Mouse (Mus musculus) frontal cortex, postnatal 25 days (tissue): ENCODE results near the gene Lbp.

ENCODE experiments used
- DNase-seq, 2 experiments: peaks; one replicate each; pipeline ENCODE4 v3.0.0; 2022; ENCODE audit warnings: low spot score in 2 of 2

Lbp gene

DNA sequence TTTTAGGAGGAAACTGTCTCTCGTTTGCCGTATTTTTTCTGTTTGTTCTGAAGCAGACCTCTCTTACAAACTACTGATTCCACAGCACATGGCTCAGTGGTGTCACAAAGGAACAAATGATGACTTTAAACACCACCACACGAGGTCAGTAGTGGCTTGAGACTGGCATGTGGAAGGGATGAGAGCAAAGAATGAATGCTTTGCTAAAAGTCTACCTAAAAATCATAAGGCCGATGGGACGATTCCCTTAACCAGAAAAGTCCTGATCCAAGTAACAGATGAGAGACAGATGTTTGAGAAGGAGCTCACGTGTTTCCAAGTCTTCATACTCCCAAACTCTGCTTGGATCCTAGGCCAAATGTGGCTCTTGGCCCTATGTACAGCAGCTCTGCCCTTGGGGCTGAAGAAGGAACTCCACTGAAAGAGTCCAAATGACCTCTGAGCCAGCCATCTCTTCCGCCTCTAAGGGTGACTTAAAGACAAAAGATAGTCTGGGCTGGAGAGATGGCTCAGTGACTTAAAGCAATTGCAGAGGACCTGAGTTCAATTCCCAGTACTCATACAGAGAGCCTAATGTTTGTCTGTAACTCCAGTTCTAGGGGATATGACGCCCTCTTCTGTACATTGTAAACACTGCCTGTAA lies 55.5 kb downstream of the Lbp start:
- no peak for DNase-seq

DNA sequence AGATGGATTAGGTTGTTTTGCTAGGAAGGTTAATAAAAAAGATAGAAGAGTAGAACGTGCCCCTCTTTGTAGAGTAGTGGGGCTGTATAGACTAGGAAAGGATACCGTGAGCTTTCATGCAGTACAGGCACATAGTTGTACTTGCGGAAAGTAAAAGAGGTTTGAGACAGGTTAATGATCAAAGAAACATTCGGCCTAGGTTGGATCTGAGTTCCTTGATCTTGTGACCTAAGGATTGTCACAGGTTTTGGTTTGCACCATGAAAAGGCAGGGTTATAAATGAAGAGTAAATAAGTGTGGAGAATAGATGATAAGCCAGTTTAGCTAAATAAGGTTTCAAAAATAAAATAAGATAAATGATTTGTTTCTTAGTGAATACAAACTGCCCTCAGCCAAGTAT lies 57.9 kb downstream of the Lbp start:
- DNase-seq, result no peak

DNA sequence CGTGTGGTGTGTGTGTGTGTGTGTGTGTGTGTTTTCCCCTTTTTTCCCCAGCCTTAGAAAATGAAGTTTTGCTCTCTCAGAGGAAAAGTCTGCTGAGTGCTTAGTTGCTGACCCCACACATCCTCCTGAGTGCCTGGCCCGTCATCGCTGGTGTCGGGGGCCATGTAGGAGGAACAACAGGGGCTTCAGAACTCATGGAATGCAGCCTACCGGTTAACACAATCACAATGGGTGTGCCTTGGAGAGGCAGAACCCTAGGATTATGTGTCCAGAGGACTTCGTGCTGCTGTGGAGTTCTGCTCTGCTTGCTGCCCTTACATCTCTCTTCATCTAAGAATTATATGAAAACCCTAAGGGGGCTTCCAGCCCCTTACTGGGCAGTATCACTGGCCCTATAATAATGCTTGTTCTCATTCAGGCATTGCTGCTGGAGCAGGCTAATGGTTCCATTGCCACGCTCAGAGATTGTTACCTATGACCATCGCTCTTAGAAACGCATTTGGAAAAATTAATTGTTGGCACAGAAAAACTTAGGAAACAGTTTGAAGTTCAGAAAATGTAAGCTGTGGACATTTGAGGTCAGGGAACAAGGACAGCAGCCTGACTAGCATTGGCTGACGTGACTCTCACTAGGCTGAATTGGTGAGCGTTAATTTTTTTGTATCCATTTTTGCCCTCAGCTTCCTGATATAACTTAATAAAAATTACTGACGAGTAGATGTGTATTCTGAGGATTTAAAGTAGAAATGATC lies 59.0 kb downstream of the Lbp start:
- DNase-seq, result no peak

DNA sequence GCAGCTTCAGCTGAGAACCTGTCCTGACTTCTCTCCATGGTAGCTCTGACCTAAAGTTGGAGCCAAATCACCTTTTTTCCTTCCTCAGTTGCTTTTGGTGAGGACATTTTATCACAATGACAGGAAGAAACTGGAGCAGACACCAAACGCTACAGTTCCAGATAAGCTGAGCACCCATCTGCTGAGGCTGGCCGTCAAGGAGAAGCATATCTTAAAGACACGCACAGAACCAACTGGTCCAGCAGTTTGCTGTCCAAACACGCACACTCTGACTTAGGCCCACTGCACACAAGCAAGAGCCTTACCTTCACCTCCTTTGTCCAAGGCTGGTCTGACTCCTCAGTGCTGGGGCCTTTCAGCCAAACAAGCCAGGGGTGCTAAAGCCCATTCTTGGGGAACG lies 61.4 kb downstream of the Lbp start:
- DNase-seq, result no peak

DNA sequence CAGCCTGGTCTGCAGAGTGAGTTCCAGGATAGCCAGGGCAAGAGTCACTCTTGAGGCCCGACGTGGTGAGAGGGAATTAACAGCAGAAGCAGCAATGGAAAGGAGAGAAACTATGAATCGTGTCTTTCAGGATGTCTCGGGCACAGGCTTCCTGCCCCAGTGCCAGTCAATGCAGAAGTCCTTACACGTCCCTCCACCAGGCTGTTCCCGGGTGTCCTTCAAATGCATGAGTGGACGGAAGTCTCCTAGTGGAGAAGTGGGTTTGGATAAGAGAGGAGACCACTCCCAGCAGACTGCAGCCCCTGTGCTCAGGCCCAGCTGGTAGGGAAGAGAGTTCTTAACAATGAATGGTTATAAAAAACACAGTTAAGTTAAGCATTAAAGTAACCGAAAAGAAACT lies 62.0 kb downstream of the Lbp start:
- DNase-seq, result no peak

DNA sequence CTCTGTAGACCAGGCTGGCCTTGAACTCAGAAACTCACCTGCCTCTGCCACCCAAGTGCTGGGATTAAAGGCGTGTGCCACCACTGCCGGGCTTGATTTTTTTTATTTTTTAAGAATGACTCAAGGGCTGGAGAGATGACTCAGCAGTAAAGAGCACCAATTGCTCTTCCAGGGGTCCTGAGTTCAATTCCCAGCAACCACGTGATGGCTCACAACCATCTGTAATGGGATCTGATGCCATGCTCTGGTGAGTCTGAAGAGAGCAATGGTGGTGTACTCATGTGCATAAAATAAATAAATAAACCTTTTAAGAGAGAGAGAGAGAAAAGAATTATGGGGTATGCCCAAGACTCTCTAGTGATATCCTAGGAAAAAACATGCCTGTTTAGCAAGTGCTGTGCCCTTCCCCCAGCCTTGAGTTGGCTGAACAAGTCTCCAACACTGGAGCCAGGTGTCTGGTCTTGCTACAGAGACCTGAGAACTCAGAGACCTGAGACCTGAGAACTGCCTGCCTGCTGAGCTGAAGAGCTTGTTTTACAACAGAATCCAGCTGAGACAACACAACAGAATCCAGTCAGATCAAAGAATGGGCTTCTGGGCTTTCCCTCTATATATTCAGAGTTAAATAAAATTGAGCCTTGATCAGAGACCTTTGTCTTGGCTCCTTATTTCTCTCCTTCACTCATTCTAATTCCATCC lies 63.3 kb downstream of the Lbp start:
- no peak for DNase-seq

DNA sequence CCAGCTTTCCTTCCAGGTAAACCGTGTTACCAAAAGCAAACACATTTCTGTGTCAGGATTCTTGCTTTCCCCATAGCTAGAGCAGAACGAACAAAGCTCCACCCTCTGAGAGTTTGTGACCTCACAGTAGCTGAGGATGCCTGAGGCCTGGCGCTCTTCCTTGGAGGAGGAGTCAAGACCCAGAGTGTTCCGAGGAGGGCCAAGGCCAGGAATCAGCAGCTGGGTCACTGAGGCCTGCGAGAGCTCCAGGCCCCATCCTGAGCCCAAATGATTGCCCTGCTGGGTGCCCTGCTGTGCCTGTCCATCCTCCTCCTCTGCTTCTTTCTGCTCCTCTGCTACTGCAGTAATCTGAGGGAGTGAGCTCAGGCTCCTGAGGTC lies 63.9 kb downstream of the Lbp start:
- no peak for DNase-seq

DNA sequence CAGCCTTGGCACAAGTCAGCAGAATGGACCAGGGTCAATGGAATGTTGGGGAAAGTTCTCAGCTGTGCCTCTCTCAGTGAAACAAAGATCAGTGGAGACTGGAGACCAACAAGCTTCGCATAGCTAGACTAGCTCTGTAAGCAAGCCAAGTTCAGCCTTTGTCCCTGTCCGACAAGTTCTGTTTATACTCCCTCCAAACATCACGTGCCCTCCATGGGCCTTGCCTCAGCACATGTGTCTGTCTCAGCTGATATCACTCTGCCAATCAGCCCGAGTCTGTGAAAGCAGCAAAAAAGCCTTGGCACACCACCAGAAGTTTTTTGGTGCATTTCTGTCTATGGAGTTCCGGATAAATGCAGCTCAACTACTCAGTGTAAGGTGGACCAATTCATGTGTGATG lies 66.8 kb downstream of the Lbp start:
- DNase-seq, result no peak

DNA sequence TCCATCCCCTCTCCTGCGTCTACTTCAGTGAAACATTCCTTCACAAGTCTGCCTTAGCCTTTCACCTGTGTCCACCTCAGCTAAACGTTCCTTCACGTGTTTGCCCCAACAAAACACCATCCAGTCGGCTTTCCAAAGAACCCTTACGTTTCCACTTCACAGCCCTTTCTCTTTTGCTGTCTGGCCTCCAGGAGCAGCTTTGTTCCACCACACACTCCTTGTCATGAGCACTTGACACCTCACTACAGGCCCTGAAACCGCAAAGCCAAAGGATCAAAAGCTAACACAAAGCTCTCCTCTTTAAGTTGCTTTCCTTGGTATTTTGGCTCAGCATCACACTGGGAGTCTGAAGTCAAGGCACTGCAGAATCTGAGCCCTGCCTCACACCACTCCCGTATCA lies 67.2 kb downstream of the Lbp start:
- DNase-seq, result no peak

DNA sequence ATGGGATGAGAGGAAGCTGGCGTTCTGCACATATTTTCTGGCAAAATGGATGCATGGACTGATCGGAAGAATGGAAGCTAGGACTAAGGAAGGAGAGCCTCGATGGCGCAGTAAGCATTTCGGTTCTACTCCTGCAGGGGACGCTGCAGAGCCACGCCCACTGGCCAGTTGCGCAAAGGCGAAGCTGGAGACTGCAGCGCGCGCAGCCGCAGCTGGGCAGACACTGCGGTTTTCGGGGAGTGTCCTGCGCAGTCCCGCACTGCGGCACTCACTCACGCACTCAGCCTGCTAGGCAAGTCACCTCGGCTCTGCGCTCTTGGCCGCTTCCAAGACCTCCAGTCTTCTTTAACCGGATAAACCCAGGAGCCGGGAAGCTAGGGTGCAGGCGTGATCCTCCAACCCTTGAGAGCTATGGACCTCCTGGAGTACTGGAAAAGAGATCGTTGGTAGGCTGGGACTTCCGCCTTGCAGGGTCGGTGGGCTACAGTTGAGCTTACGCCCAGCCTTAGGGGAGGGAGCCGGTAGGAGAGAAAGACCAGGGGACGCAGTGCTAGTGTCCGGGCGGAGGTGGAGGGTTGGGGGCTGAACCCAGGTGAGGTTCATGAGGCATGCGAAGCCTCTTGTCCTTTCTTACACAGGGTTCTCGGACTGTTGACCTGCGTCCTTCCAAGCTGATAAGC lies 69.3 kb downstream of the Lbp start, which contains the start of gene Snhg11:
Snhg11 (plus strand) TSS at position 196 of the 680 bp plus-strand sequence.
- peak; percentile 86 to 90 for DNase-seq

DNA sequence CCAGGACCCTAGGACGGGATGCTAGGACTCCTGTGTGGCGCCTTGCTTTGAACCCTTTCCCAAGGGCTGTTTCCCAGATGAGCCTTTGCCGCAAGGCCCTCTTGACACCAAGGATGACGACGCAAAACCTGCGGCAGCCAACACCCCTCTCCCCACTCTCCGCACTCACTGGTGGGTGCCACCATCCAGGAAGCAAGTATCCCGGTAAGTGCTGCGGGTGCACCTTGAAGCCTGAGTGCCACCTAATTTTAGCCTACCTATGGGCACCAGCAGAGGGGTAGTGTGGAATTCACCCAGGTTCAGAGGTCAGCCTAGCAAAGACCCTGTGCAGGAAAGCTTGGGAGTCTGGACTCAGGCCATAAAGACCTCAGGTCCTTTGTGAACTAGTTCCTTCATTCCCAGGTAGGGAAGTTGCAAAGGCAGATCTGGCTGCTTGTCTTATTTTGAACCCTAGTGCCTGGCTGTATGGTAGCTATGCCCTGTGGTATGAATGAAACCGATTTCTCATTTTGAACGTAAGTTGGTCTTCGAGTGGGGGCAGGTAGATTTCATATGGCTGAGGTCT lies 69.9 kb downstream of the Lbp start:
- DNase-seq, result no peak

DNA sequence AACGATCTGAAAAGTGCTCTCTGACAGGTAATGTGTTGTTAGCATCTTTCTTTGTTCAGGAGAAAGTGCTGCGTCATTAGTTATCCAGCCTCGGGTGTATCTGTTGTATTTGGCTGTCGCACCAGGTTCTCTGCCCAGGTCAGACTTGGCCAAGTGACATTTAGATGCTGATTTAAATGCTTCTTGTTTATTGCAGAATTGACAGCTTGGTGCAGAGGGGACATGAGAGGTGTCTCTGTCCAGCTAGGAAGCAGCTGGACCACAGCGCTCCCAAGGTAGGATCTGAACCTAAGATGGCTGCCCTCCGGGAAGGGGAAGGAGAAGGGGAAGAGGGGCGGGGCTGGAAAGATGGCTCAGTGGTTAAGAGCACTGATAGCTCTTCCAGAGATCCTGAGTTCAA lies 70.5 kb downstream of the Lbp start:
- DNase-seq, result no peak

DNA sequence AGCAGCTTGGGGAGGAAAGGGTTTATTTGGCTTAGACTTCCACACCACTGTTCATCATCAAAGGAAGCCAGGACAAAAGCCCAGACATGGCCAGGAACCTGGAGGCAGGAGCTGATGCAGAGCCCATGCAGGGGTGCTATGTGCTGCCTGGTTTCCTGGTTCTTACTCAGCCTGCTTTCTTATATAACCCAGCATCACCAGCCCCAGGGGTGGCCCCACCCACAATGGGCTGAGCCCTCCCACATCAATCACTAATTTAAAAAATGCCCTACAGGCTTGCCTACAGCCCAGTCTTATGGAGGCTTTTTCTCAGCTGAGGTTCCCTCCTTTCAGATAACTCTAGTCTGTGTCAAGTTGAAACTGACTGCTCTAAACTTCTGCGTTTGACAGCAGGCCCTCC lies 71.5 kb downstream of the Lbp start:
- peak in 1 of 2 experiments; percentile 39 for DNase-seq

DNA sequence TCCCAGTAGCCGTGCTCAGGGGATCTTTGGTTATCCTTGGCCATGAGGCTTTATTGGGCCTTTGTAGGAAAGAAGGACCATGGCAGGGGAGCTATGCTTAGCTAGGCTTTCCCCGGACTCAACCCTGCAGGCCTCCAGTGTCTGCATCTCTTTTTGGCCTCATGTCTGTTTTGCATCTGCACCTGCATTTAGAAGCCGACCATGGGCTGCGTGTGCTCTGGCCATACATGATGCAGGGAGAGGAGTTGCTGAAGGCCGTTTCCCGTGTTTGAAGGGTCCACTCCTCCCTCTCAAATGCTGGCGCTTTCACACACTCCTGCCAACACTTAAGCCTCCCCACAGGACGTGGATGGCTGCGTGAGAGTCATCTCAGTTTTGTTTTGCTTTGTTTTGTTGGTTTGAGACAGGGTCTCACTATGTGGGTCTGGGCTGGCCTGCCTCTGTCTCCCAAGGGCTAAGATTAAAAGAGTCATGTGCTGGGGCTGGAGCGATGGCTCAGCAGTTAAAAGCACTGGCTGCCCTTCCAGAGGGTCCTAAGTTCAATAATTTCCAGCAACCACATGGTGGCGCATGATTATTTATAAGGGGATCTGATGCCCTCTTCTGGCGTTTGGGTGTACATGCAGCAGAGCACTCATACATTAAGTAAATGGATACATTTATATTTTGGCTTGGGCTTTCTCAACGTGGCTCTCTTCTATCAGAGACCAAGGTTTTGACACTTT lies 73.2 kb downstream of the Lbp start:
- no peak for DNase-seq
